Mouse (Mus musculus): ENCODE measurements at regions not wholly inside any gene's neighbourhood (a gene's known extent, or its start where the extent isn't known, plus 50 kb on each side); places are given as distances from the start of the nearest gene placed in this dataset.

- no peak for DNase-seq
These were observed 53.1 kb upstream of the Glis3 start for GRCm38 (mm10) chr19:28732998-28733397.

GRCm38 (mm10) chr19:28733781-28734180 lies 53.9 kb upstream of the Glis3 start:
- no peak for DNase-seq

GRCm38 (mm10) chr19:28743176-28743793 lies 63.4 kb upstream of the Glis3 start:
- DNase-seq = no peak

GRCm38 (mm10) chr19:28745105-28745504 lies 65.2 kb upstream of the Glis3 start:
- no peak for DNase-seq

- DNase-seq = no peak
These were observed 65.7 kb upstream of the Glis3 start for GRCm38 (mm10) chr19:28745534-28745933.

- no peak for DNase-seq
These were observed 71.2 kb upstream of the Glis3 start for GRCm38 (mm10) chr19:28751091-28751490.

- peak; percentile 26 for DNase-seq
These were observed 76.0 kb upstream of the Slc1a1 start for GRCm38 (mm10) chr19:28758854-28759253.

- DNase-seq = no peak
These were observed 70.0 kb upstream of the Slc1a1 start for GRCm38 (mm10) chr19:28764795-28765360.

GRCm38 (mm10) chr19:28768218-28768617 lies 66.6 kb upstream of the Slc1a1 start:
- no peak for DNase-seq

GRCm38 (mm10) chr19:28770419-28770818 lies 64.4 kb upstream of the Slc1a1 start:
- DNase-seq = no peak

- no peak for DNase-seq
These were observed 63.0 kb upstream of the Slc1a1 start for GRCm38 (mm10) chr19:28771836-28772235.

GRCm38 (mm10) chr19:28772840-28773570 lies 61.8 kb upstream of the Slc1a1 start:
- no peak for DNase-seq

- peak; percentile 42 for DNase-seq
These were observed 58.0 kb upstream of the Slc1a1 start for GRCm38 (mm10) chr19:28776868-28777267.

- no peak for DNase-seq
These were observed 57.2 kb upstream of the Slc1a1 start for GRCm38 (mm10) chr19:28777674-28778073.

- DNase-seq = no peak
These were observed 56.5 kb upstream of the Slc1a1 start for GRCm38 (mm10) chr19:28778386-28778785.

GRCm38 (mm10) chr19:28781971-28782370 lies 52.9 kb upstream of the Slc1a1 start:
- DNase-seq = no peak
